33 mouse cellular contexts compared by ENCODE assay signal in the genomic region with DNA sequence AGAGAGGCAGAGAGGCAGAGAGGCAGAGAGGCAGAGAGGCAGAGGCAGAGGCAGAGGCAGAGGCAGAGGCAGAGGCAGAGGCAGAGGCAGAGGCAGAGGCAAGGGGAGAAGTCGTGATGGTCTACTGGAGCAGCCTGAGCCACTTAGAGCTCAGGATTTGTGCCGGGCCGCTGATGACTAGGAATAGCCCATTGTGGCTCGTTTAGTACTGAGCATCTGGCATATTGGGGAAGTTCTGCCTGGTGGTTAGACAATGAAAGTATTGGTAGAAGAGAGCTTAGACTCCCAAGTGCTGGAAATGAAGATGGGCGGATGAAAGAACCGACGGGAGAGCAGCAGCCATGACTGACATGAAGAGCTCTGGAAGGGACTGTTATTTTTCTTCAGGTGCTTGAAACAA. TPM values are rescaled to one million over a fixed set of nuclear protein-coding genes. Genes with fewer than 3 reads are reported as not detected.
DNase-seq lines count a peak whose midpoint lies in the region; ATAC-seq and TF ChIP-seq lines count a peak whose summit lies in the region.
"Had no signal": no experiment of that assay in that cellular context is flagged by ENCODE, and none has a peak within 500 bp of the region (broad histone marks: within the 10 kb centered on the region; RNA-seq: fewer than 3 reads in every experiment).

No protein-coding gene starts in this region.

- H3K9ac ChIP-seq in forebrain, embryonic 16.5 days (replicated peaks; ENCODE audit: low read depth, low read length), result no peak overlapping the region
- H3K9ac ChIP-seq: embryonic facial prominence, embryonic 12.5 days; hindbrain, embryonic 14.5 days; kidney, embryonic 15.5 days; limb, embryonic 15.5 days; liver, embryonic 14.5 days; neural tube, embryonic 12.5 days had no signal

- H3K36me3 ChIP-seq in forebrain, embryonic 16.5 days (ENCODE audit: control insufficient read depth, insufficient read depth), result 0 out of 2 replicates have a peak, but pooled peaks cover 1% of the 10 kb centered on the region
- H3K36me3 ChIP-seq: embryonic facial prominence, embryonic 12.5 days; kidney, embryonic 15.5 days; limb, embryonic 10.5 days; limb, embryonic 15.5 days; neural tube, embryonic 12.5 days had no signal

- DNase-seq in cerebellum, adult 2 months, result no peak
- DNase-seq in cerebellum, adult 18-20 months, result no peak
- no peak for DNase-seq in layer of hippocampus, adult 2 months (ENCODE audit: low spot score in 2 of 2)
- DNase-seq in layer of hippocampus, adult 11-12 months (ENCODE audit: low spot score), result no peak
- DNase-seq in right cerebral cortex, adult 18-20 months, result no peak
- DNase-seq: adrenal gland, adult 2 months; adrenal gland, postnatal 36 days; cerebellum, adult 8-10 months; embryo, embryonic 11 days; gastrocnemius, postnatal 14 days; heart, adult 18-20 months; heart, postnatal 4 days; kidney, adult 11 months; kidney, postnatal 25 days; lung, adult 2 months; lung, postnatal 10 days; thymus, postnatal 4 days had no signal

- no peak overlapping the region for H3K4me2 ChIP-seq in forebrain, embryonic 16.5 days (ENCODE audit: low read length)
- H3K4me2 ChIP-seq: embryonic facial prominence, embryonic 12.5 days; heart, embryonic 11.5 days; hindbrain, embryonic 14.5 days; kidney, embryonic 15.5 days; limb, embryonic 15.5 days; neural tube, embryonic 12.5 days had no signal

- no peak for TF ChIP-seq CTCF in cerebellum, adult 2 months (IDR thresholded peaks at IDR 0.05; ENCODE audit: borderline replicate concordance, insufficient read depth, low read depth, low read length)
- no peak for TF ChIP-seq CTCF in layer of hippocampus, adult 2 months (conservative IDR thresholded peaks at IDR 0.05)

- H3K9me3 ChIP-seq in forebrain, embryonic 16.5 days (ENCODE audit: control insufficient read depth, low read length), result peaks cover 2% of the 10 kb centered on the region; the same call in 1 of the 2 replicates
- H3K9me3 ChIP-seq: kidney, embryonic 15.5 days; limb, embryonic 10.5 days; limb, embryonic 15.5 days; neural tube, embryonic 12.5 days had no signal

- WGBS in cerebellum, adult 2 months, result 6% methylated on average over 7 of the region's 7 CpGs
- 34% methylated on average over 7 of the region's 7 CpGs for WGBS in forebrain, embryonic 16.5 days

- H3K4me3 ChIP-seq in cerebellum, adult 2 months (replicated peaks; ENCODE audit: insufficient read depth, low read depth, low read length), result no peak overlapping the region
- no peak overlapping the region for H3K4me3 ChIP-seq in layer of hippocampus, adult 2 months
- no peak overlapping the region for H3K4me3 ChIP-seq in forebrain, embryonic 16.5 days (replicated peaks; ENCODE audit: low read length)
- H3K4me3 ChIP-seq: embryonic facial prominence, embryonic 12.5 days; kidney, embryonic 15.5 days; limb, embryonic 10.5 days; limb, embryonic 15.5 days; myocyte; neural tube, embryonic 12.5 days had no signal

- no peaks in the 10 kb centered on the region for H3K27me3 ChIP-seq in cerebellum, adult 2 months (ENCODE audit: control insufficient read depth, insufficient read depth, low read length)
- no peaks in the 10 kb centered on the region for H3K27me3 ChIP-seq in forebrain, embryonic 16.5 days (replicated peaks; ENCODE audit: control insufficient read depth, insufficient read depth, low read length)
- H3K27me3 ChIP-seq: CH12.LX; limb, embryonic 15.5 days; neural tube, embryonic 12.5 days had no signal

- H3K4me1 ChIP-seq in cerebellum, adult 2 months (ENCODE audit: control insufficient read depth, insufficient read depth, low read length), result peaks cover 37% of the 10 kb centered on the region
- peaks cover 35% of the 10 kb centered on the region for H3K4me1 ChIP-seq in forebrain, embryonic 16.5 days (replicated peaks; ENCODE audit: control insufficient read depth, insufficient read depth, low read length)

- peak overlapping the region; percentile 18; the same call in 1 of the 2 replicates for H3K27ac ChIP-seq in cerebellum, adult 2 months (ENCODE audit: insufficient read depth, low read length)
- H3K27ac ChIP-seq in layer of hippocampus, adult 2 months, result peak overlapping the region; percentile 72
- peak overlapping the region; percentile 45; the same call in 1 of the 2 replicates for H3K27ac ChIP-seq in forebrain, embryonic 16.5 days (ENCODE audit: low read length)
- H3K27ac ChIP-seq: embryonic facial prominence, embryonic 12.5 days; hindbrain, embryonic 14.5 days; kidney, embryonic 15.5 days; limb, embryonic 10.5 days; limb, embryonic 15.5 days; liver, embryonic 14.5 days; neural tube, embryonic 12.5 days had no signal

- TF ChIP-seq POLR2A in cerebellum, adult 2 months (IDR thresholded peaks at IDR 0.05; ENCODE audit: borderline replicate concordance, insufficient read depth, low read length), result no peak

- peak; percentile 29; the same call in 1 of the 2 replicates for ATAC-seq in common myeloid progenitor, adult 5-6 weeks (replicated peaks; ENCODE audit: low read depth, poor library complexity, severe bottlenecking)
- no peak for ATAC-seq in forebrain, embryonic 16.5 days
- no peak for ATAC-seq in erythroblast, adult 5-6 weeks (replicated peaks; ENCODE audit: low FRiP score, poor library complexity, severe bottlenecking)
- ATAC-seq: activated CD4-positive, CD25-positive, alpha-beta regulatory T cell, adult 4 months; inflammation-experienced regulatory T-cells, adult 6 months had no signal

RNA-seq across cellular contexts. Expression of a gene that starts 11.0 kb away (rescaled TPM):
- polyA plus RNA-seq in cerebellum, adult 2 months (2012; rRNA removed), result 128 and 146 TPM in 2 replicates
- total RNA-seq in layer of hippocampus, adult 2 months (2021), result 100 to 1,000 TPM; 101 to 111 TPM
- not detected in 2 replicates for total RNA-seq in common myeloid progenitor, adult 5-6 weeks (2017)
- 36.3 and 41.4 TPM in 2 replicates for polyA plus RNA-seq in forebrain, embryonic 16.5 days (2015; fragmentation: Nextera tagmentation; extraction: Ambion mirVana)
- not detected in 2 replicates for total RNA-seq in erythroblast, adult 5-6 weeks (2015; ENCODE audit: low replicate concordance)
- not detected in 2 replicates for total RNA-seq in erythroblast, adult 5-6 weeks (2017; ENCODE audit: low replicate concordance)
- total RNA-seq: CH12.LX had no signal
- polyA plus RNA-seq: activated CD4-positive, CD25-positive, alpha-beta regulatory T cell, adult 4 months; C2C12; inflammation-experienced regulatory T-cells, adult 6 months; myocyte had no signal

Comparison
In these comparisons a context has a peak if more than half of its experiments do, and no peak if none do; other contexts are left out.
1. H3K27ac ChIP-seq: peak in every context shown above with its lines; median percentile 72 in layer of hippocampus, adult 2 months; 45 in forebrain, embryonic 16.5 days; 18 in cerebellum, adult 2 months.
2. RNA of a gene that starts 11.0 kb away (total RNA-seq): 101 to 111 TPM in layer of hippocampus, adult 2 months; not detected in erythroblast, adult 5-6 weeks and not detected in common myeloid progenitor, adult 5-6 weeks; every median in the first group is over 10 times any median in the second.